Mouse (Mus musculus): Measurements from ENCODE around the gene Slc6a21. TPM values are rescaled to one million over a fixed set of nuclear protein-coding genes. Genes with fewer than 3 reads are reported as not detected.

Slc6a21 gene
- not detected for total RNA-seq (2021)
- long read RNA-seq: 0 reads

DNA sequence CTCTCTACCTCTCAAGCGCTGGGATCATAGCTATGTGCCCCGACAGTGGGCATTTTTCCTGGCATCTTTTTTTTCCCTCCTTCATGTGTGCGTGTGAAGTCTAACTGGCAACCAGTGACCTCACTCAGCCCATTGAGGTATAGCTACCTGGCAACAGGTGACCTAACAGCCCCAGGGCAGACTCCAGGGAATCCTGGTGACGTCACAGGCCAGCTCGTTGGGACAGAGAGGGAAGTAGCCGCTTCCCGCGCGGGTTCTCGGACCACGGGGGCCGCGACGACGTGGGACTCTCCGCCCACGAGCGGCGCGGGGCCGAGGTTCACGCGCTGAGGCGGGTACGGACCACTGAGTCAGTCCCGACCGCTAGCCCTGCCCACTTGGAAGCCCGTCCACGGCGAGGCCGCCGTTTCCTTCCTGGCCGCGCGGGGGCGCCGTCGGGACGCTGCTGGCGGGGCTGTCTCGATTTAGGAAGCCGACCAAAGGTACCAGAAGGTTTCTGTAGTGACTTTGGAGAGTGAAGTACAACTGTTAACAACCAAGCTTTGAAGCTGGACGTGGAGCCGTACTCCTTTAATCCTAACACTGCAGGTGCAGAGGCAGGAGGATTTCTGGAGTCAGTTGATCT lies at the start of gene Slc6a21:
Gene Slc6a21 (plus strand): TSS at position 378 of the 625 bp plus-strand sequence.
- DNase-seq (ENCODE audit: low spot score in 2 of 2): peak; percentile 64 to 77

DNA sequence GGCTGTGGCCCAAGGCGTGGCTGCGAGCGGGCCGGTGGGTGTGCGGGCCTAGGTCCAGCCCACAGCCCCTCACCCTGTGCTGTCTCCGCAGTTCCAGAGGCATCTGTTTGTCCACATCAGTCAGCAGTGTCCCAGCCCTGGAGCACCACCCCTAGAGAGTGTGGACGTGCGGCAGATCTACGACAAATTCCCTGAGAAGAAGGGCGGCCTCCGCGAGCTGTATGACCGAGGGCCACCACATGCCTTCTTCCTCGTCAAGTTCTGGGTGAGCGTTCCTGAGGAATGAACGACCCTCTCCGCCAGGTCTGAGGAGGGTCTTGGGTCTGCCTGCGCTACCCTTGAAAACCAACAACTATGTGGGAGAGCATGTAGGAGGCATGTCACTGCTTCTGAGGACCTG lies 48.8 kb upstream of the Slc6a21 start:
- DNase-seq (ENCODE audit: low spot score in 2 of 2): no peak

DNA sequence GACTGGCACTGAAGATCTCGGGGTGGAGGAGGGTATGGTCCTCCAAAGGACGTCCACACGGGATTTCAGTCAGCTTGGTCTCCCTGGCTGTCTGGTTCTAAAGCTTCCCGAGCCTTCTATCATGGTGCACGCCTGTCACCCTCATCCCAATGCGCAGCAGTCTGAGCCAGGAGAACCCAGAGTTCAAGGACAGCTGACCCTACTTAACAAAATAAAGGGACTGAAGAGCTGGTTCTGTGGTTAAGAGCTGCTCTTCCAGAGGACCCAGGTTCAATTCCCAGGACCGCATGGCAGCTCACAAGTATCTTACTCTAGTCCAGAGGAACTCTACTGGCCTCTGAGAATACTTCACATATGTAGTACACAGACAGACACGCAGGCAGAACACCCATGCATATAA lies 48.3 kb upstream of the Slc6a21 start:
- DNase-seq (ENCODE audit: low spot score in 2 of 2): no peak

DNA sequence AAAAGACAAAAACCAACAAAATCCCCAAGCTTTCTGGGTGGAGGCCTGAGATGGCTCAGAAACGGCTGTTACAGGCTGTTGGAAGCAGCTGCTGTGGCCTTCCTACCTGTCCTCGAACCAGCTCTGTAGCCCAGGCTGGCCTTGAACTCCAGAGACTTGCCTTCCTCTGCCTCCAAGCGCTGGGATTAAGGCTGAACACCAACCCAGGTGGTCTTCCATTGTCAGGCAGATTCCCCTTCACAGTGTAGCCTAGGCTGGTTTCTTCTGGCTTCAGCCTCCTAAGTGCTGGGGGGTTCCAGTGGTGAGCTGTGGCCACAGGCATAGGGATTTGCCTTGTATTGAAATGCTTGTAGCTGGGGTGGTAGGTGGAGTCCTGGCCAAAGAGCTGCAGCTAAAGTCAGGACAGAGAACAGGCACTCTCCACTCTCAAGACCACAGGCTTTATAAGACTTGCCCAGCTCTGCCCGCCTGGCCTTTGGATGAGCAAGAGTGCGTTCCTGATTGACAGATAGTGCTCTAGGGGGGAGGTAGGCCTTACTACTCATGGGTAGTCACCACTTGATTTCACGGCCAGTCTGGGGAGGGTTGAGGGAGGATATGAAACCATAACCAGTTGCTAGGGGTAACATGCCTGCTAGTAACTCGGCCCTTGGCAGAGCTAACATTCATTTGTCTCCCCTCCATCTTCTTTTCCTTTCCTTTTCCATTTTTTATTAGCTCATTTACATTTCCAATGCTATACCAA lies 47.7 kb upstream of the Slc6a21 start:
- DNase-seq (ENCODE audit: low spot score in 2 of 2): no peak

DNA sequence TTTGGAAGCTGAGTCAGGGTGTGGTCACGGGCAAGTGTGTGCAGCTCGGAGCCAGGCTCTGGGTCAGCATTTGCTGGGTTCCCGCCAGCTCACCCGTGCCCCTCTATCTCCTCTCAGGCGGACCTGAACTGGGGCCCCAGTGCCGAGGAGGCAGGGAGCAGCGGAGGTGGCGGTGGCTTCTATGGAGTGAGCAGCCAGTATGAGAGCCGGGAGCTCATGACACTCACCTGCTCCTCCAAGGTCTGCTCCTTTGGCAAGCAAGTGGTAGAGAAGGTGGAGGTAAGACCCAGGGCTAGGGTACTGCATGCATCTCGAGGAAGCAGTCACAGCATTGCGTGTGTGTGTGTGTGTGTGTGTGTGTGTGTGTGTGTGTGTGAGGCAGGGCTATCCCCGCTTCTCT lies 46.1 kb upstream of the Slc6a21 start:
- DNase-seq (ENCODE audit: low spot score in 2 of 2): no peak

DNA sequence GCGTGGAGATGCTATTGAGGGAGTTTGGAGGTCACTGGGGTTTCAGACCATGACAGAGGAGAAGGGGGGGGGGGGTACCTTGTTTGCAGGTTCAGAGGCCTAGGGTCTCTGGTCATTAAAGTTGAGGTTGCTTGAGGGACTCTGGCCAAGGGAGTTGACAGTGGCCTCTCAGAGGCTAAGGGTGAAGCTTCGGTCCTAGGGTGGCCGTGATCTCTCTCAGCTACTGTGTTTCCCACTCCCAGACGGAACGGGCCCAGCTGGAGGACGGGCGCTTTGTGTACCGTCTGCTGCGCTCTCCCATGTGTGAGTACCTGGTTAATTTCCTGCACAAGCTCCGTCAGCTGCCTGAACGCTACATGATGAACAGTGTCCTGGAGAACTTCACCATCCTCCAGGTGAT lies 45.4 kb upstream of the Slc6a21 start:
- no peak for DNase-seq (ENCODE audit: low spot score in 2 of 2)

DNA sequence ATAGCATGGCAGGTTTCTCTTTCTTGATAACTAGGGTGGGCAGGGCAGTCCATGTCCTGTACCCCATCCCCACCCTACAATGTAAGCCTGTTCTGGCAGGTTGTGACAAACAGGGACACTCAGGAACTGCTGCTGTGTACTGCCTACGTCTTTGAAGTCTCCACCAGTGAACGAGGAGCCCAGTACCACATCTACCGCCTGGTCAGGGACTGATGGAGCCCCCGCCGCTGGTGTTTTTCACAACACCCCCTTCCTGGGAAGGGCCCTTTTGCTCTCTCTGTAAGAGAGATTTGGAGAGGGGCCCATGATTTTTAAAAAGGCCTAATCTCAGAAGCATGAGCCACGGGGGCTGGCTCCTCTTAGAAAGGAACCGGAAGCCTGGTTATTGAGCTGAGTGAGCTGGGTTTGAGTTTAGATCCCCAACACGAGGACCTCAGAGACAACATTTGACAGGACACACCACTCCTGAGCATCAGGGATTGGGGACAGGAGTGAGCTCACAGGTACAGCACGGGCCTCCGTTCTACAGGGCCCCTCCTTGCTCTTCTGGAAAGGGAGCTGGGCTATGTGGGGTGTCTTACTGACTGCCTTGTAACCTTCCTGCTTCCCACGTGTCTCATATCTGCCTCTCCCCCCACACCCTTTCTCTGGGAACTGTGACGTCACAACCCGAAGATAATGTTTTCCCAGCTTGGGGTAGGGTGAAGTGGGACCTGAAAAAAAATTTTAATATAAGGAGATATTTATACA lies 44.4 kb upstream of the Slc6a21 start:
- DNase-seq (ENCODE audit: low spot score in 2 of 2): no peak

DNA sequence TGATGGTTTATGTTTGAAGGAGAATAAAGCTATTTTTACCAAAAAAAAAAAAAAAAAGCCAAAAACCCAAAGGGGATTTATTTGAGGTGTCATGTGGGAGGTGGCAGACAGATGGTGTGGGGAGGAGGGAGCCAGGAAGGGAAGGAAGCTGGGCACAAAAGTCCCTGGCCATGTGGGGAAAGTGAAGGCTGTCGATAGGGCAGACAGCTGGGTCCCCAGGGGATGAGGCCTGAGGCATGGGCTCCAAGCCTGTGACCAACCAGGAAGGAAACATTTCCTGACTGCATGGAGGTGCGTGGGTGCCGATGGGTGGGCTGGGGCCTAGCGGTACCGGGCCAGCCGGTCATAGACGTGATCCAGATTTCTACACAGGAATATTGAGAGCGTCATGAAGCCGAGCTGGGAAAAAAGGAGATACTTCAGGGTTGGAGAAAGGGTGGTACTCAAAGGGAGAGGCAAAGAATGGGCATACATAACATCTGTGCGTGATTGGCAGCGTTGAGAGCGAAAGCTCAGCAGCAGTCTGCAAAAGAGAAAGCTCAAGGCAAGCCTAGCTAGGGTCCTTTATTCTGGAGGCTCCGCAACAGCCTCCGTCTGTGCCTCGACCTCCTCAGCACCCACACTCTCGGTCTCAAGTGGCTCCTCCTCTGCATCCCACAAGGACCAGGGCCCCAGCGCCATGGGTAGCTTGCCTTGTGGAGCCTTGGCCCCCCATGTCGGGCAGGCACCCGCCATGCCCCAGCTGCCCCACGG lies 43.6 kb upstream of the Slc6a21 start:
- DNase-seq (ENCODE audit: low spot score in 2 of 2): peak; percentile 76 to 84

DNA sequence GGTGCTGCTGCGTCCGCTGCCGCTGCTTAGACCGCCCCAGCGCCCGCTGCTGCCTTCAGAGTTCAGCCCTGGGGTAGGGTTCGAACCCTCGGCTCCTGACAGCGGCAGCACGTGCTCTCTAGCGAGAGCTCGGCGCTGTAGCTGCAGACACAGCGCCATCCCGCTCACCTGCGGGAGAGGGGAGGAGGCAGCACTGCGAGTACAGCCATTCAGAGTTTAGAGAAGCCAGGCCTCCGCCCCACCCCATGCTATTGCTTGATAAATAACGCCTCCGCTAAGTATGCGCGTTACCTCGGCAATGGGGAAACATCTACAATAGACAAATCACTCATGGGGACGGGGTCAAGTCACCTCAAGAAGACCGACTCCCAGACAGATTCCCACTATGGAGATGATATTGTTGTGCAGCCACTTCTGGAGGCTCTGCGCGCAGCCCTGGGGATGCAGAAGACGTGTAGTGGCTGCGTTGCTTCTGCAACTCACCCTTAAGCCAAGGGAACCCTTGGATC lies 42.9 kb upstream of the Slc6a21 start:
- DNase-seq (ENCODE audit: low spot score in 2 of 2): peak in 1 of 2 experiments; percentile 48

DNA sequence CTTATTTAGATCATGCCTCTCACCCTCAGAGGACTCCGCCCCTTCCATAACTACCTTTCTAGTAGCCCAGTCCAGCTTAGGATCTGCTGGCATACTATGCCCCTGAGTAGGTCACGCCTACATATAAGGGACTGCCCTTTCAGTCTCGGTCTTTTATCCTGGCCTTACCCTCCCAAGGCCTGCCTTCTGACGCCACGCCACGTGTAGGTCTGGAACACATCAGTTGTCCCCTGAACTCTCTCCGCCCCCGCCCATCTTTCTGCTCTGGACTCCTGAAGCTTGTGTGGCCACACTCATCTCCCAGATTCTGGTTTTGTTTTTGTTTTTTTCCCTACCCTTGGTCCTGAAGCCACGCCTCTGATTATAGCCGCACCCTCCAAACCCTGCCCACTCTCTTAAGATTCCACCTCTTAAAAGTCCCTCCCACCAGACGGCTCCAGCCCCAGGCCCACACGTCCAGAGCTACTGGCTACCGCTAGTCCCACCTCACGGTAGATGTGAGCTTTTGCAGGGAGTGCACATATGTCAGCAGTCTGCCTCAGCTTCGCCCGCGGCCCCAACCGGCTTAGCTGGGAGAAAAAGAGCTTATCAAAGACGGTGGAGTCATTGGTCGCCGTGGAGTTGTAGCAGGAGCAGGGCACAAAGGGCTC lies 42.3 kb upstream of the Slc6a21 start:
- no peak for DNase-seq (ENCODE audit: low spot score in 2 of 2)

DNA sequence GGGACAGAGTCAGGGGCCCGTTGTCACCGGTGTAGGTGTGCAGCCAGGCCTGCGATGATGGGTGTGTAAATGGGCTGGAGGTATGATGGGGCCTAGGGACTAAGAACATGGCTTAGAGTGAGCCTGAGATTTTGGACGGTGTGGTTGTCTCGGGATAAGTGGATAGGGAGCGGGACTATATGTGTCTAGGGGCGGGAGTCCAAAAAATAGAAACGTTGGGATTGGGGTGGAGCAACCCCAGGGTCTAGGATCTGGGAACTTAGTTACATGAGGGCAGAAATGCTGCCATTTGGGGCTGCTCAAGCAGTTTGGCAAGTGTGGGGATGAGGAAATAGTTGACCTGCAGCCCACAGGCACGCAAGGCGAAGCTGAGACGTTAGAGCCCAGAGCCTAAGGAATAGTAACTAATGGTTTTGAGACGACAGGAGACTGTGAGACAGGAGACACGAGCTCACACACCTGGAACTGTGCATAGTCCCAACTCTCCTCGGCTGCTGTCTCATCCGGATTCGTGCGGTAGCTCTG lies 41.6 kb upstream of the Slc6a21 start:
- no peak for DNase-seq (ENCODE audit: low spot score in 2 of 2)

DNA sequence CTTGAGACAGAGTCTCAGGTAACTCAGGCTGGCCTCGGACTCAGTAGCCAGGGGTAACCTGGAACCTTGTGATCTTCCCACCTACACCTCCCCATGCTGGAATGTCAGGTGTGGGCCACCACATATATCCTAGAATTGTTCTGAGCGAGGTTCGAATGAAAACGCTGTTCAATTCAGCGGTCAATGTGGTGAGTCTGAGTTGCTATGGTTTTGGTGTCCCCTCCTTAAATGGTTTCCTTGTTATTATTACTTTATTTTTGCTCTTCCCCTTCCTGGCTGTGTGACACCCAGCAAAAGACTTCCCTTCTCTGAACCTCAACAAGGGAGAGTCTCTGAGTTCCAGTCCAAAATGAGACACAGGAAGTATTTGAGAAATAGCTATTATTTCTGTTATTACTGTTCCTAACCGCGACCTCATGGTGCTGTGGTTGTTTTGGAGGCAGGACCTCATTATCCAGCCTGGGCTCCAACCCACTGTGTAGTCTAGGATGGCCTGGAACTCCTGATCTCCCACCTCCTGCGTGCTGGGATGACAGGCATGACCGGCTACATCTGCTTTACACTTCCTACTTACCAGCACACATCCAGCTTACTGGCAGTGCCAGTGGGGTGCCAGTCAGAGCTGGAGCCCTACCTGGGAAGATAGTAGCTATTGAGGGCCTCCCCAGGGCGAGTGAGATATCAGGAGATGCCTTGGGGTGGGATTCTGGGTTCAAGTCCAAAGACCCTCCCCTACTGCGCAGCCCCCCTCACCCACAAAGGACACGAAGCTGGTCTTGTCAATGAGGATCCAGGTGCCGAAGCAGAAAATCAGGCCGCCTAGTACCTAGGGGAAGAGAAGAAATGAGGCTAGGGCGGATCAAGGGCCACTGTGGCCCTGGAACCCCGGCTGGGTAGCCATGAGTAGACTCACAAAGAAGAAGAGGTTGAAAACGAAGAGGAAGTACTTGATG lies 39.3 kb upstream of the Slc6a21 start:
- DNase-seq (ENCODE audit: low spot score in 2 of 2): no peak

DNA sequence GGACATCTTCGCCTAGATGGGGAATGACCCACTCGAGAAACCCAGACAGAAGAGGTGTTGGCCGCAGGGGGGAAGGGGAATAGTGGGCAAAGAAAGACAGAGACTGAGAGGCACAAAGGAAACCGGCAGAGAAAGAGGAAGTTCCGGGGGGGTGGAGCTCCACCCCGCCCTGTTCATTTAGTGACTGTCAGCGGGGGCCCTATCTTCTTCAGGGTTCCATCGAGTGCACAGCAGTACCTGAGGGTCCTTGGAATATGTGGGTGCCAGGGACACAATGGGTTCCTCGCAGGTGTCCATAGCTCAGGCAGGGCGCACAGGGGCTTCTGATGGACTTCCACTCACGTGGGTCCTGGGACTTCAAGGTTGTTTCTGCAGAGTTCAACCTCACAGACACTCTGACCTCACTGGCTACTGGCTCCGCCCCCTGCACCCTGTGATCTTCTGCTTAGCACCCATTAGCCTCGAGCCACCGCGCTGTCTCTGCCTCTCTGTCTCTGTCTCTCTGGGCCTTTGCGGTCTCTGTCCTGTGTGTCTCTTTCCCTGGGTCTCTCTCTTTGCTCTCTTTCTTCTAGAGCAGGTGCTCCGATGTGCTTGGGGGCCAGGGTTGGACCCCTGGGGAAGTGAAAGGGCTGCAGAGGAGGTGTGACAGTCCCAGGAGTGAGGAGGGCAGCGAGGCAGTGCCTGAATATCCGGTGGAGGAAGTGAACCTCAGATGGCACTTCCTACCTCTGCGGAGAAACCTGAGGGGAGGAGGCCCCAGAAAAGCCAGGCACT lies 38.4 kb upstream of the Slc6a21 start, which contains the start of gene Cd37:
Gene Cd37 (minus strand): TSS at position 393 of the 774 bp plus-strand sequence.
- no peak for DNase-seq (ENCODE audit: low spot score in 2 of 2)

DNA sequence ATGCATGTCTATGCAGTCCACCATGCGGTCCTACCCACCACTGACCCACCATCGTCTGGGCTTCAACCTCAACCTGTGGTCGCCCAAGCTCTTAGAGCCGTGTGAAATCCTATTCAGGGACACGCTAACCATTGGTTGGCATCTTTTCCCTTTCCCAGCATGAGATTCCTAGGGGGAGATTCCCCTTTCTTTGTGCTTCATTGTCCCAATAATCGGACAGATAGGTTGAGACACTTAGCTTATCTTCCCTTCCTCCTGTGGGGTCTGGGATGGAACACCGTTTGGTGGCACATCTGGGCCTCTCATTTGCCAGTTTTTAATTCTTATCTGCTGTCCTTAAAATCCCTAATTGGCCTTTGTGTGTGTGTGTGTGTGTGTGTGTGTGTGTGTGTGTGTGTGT lies 37.2 kb upstream of the Slc6a21 start:
- no peak for DNase-seq (ENCODE audit: low spot score in 2 of 2)

DNA sequence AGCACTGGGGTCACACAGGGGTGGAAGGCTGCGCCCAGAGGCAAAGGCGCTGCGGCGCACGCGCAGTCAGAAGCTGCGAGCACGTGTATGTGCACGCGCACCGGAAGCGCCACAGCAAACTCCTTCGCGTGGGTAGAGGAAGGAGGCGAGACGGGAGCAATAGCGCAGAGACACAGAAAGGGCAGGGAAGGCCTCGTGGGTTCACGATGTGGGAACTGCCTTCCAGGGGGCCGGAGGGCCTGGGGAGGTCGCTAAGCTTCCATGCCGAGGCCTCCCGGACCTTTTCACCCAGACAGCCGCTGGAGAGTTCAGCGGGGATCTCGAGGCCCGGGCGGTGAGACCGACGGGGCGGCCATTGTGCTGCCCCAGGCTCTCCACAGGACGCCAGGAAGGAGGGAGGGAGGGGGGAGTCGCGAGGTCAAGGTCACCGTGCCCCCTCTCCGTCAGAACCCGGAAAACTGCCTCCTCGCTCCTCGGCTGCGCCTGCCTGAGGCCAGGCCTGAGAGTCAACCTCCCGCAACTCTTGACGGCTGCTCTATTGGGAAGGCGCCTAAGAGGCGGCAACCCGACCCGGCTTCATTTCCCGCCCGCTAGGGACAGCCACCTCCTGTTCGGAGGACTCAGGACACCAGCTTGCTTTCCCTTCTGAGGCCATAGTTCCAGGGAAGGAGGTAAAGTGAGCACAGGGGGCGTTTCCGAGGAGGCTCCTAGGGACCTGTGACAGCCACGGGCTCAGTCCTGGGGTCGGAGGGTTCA lies 36.5 kb upstream of the Slc6a21 start, which contains the start of gene Slc6a16:
Gene Slc6a16 (plus strand): TSS at position 453 of the 756 bp plus-strand sequence.
- DNase-seq (ENCODE audit: low spot score in 2 of 2): peak; percentile 46 to 62

DNA sequence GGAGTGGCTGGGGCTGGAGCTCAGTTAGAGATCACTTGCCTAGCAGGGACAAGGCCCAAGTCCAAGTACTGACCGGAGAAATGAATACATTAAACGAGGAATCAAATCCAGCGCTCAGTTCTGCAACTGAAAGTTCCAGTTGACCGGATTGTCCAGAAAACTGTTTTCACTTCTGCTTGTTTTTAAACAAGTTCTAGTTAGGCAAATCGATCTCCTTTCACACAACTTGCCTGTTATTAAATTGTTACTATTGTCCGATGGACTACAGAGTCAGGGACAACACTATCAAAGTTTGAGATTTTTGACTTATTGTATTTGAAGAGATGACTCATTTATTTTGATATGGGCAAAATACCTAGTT lies 35.9 kb upstream of the Slc6a21 start:
- DNase-seq (ENCODE audit: low spot score in 2 of 2): no peak

DNA sequence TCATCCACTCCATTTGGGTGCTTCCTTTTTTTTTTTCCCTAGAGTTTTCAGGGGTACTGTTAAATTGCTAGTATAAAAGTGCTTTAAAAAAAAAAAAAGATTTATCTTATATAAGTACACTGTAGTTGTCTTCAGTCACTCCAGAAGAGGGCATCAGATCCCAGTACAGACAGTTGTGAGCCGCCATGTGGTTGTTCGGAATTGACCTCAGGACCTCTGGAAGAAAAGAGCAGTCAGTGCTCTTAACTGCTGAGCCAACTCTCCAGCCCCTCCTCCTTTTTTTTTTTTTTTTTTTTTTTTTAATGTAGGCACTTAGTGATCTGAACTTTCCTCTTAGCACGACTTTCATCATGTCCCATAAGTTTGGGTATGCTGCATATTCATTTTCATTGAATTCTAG lies 29.6 kb upstream of the Slc6a21 start:
- no peak for DNase-seq (ENCODE audit: low spot score in 2 of 2)

DNA sequence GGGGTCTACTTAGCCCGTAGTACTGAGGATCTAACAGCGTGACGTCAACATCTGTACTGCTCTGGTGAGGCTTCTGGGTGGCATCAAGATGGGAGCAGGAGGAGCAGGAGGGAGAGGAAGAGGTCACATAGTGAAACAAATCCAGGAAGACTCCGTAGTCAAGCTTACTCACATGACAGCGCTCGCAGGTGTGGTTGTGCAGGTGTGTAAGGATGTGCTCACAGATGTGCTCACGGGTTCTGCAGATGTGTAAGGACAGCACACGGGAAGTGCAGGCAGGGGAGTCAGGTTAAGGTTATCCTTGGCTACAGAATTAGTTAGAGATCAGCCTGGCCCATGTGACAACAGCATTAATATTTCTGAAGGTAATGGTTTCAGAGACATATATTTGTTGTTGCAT lies 23.5 kb upstream of the Slc6a21 start:
- DNase-seq (ENCODE audit: low spot score in 2 of 2): no peak
